Mouse (Mus musculus) bone marrow, adult 2 months (tissue): ENCODE results near the gene Elmsan1. TPM values are rescaled to one million over a fixed set of nuclear protein-coding genes. Genes with fewer than 3 reads are reported as not detected.

ENCODE experiments used
- H3K27ac ChIP-seq: fragments of 200-500 bp; 2 replicates; pipeline ENCODE4 v1.5.1; 2012; ENCODE audit warnings: low read depth, mild to moderate bottlenecking, control low read depth, inconsistent platforms, low read length; ENCODE audit not compliant: control insufficient read depth, poor library complexity, insufficient read depth
- H3K4me1 ChIP-seq: fragments of 200-500 bp; 2 replicates; pipeline ENCODE4 v1.6.1; 2011; ENCODE audit warnings: low read length; ENCODE audit not compliant: control insufficient read depth, insufficient read depth
- H3K4me3 ChIP-seq: fragments of 200-500 bp; replicated peaks from 2 replicates; pipeline ENCODE3; 2011; ENCODE audit warnings: mild to moderate bottlenecking, low read depth, low read length, control low read depth; ENCODE audit not compliant: control insufficient read depth
- CTCF ChIP-seq: fragments of 200-500 bp; IDR thresholded peaks from 2 replicates; pipeline ENCODE4 v1.5.1; 2011; ENCODE audit warnings: low read length, control low read depth; ENCODE audit not compliant: control insufficient read depth, insufficient read depth
- POLR2A ChIP-seq: fragments of 200-500 bp; IDR thresholded peaks from 2 replicates; pipeline ENCODE4 v1.6.1; 2011; ENCODE audit warnings: low read depth, mild to moderate bottlenecking, control low read depth, low read length, borderline replicate concordance; ENCODE audit not compliant: control insufficient read depth
- WGBS: fragments of 180-500 bp; shearing (Covaris S2); methylation state at CpG from one replicate; pipeline ENCODE4 v1.1.7; 2018; 5-methylcytosine and 5-hydroxymethylcytosine counted together
- polyA plus RNA-seq: library from polyadenylated mRNA; stranded (reverse); fragments of >200 nt; gene quantifications from 2 replicates; pipeline ENCODE4 v1.2.4, GENCODE M21; 2011; ENCODE audit warnings: low replicate concordance; ENCODE audit not compliant: missing spikeins, insufficient read depth, insufficient read length

Elmsan1 gene
- polyA plus RNA-seq, 1 experiment, result 20.0 TPM

DNA sequence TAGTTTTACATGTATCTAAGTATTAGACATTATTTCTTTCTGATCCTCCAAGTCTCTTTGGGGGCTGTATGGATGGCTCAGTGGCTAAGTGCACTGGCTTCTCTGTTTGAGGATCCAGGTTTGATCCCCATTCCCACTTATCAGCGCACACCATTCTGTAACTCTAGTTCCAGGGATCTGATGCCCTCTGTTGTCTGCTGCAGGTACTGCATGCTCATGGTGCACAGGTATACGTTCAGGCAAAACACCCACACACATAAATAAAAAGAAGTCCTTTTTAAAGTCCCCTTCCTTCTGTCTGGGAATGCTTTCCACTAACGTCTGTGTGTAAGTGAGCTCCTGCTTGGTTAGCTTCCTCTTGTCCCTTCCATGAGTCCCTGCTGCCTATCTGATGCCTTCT is 86.4 kb downstream of the Elmsan1 start:
- Histone ChIP-seq H3K27ac (no peak overlapping the region), H3K4me3 (no peak overlapping the region), H3K4me1 (peaks cover 1% of the 10 kb centered on the region; the same call in 1 of the 2 replicates)
- WGBS, result 70% methylated on average over 3 of the region's 3 CpGs
- TF ChIP-seq POLR2A (no peak), CTCF (peak; percentile 61)

DNA sequence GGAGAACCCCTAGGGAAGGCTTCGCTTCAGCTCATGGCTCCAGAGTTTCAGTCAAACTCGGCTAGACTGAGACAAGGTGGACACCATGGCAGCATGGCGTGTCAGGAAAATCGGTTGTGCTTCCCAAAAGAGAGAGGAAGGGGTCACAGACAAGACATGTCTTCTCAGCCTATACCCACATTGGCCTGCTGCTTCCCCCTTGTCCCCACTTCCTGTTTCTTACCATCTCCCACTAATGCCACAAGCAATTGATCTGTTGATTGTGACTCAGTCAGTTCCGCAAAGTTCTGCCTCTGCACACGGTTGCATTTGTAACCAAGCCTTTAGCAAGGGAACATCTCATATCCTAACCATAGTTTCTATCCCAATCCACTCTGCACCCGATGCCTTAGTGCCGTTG is 88.8 kb downstream of the Elmsan1 start:
- Histone ChIP-seq H3K4me3 (no peak overlapping the region), H3K4me1 (peaks cover 1% of the 10 kb centered on the region; the same call in 1 of the 2 replicates), H3K27ac (no peak overlapping the region; the same call in 1 of the 2 replicates)
- WGBS, result 52% methylated on average over 8 of the region's 8 CpGs
- TF ChIP-seq CTCF (no peak), POLR2A (no peak)

DNA sequence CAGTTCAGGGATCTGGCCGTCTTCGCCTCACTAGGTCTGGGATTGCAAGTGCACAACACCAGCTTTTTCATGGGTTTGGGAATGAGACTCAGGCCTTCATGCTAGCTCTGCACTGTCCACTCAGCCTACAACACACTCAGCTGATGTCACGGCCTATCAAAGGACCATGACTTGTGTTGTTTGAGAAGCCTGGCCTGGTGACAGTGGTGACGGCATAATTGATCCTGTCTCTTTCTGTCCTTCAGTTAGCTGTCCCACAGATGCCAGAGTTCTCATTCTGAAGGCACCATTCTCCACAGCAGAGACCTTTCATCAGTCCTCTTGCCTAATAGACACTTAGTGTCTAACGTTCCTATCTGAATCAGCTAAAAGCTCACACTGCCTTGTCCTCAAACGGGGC is 90.1 kb downstream of the Elmsan1 start:
- peaks cover 1% of the 10 kb centered on the region; the same call in 1 of the 2 replicates for H3K4me1 ChIP-seq
- TF ChIP-seq POLR2A (no peak), CTCF (no peak)
- 73% methylated on average over 6 of the region's 6 CpGs for WGBS
- no peak overlapping the region for H3K4me3 ChIP-seq
- H3K27ac ChIP-seq, result no peak overlapping the region

DNA sequence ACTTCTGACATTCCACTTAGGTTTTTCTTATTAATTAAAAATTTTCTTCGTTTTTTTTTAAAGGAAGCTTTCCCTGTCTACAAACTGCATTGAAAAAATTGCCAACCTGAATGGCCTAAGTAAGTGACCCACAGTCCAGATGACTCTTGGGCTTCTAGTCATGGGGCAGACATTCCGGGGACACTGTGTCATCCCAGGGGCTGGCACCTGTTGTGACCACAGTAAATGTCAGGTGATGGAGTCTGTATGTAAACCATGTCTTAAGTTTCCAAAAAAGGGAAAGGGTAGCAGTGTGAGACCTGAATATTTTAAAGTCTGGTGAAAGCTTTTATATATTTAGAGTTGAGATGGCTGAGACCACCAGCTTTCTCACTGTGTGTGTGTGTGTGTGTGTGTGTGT is 91.8 kb downstream of the Elmsan1 start:
- 80% methylated on average over 2 of the region's 2 CpGs for WGBS
- no peak overlapping the region for H3K27ac ChIP-seq
- H3K4me3 ChIP-seq, result no peak overlapping the region
- H3K4me1 ChIP-seq, result peaks cover 1% of the 10 kb centered on the region; the same call in 1 of the 2 replicates
- TF ChIP-seq CTCF, result no peak
- TF ChIP-seq POLR2A, result no peak

DNA sequence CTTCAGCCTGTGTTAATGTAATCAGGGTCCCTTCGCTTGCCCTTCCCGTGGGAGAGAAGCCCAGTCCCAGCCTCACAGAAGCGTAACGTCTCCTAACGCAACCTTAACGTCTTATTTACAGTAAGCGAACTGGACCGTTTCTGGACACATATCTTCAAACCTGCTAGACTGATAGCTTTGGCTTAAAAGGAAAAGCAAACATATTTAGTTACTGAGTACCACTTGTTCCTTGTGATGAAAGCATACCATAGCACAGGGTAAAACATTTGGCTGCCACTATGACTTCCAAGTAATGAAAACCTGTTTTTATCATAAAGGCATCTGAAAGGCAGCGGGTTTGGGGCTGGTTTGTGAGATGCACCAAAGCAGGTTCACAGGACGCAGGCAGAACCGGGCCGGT is 92.8 kb downstream of the Elmsan1 start:
- Histone ChIP-seq H3K27ac (no peak overlapping the region), H3K4me3 (no peak overlapping the region), H3K4me1 (peaks cover 1% of the 10 kb centered on the region; the same call in 1 of the 2 replicates)
- WGBS, result 90% methylated on average over 12 of the region's 12 CpGs
- TF ChIP-seq CTCF, result no peak
- no peak for TF ChIP-seq POLR2A

DNA sequence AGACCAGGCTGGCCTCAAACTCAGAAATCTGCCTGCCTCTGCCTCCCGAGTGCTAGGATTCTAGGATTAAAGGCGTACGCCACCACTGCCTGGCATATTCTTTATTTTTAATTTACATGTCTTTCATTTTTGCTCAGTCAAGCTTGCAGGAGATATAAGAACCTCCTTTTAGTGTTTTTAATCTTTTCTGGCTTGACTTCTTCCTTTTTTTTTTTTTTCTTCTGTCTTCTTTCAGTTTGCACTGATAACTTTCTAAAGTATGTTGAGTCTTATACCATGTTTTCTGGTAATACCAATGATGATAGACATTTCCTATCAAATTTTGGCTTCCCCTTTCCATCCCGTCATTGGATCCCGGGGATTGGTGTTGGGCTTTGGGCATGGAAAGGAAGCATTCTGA is 99.1 kb downstream of the Elmsan1 start:
- TF ChIP-seq POLR2A, result no peak
- TF ChIP-seq CTCF, result no peak
- Histone ChIP-seq H3K4me1 (no peaks in the 10 kb centered on the region), H3K27ac (no peak overlapping the region), H3K4me3 (no peak overlapping the region)
- 76% methylated on average over 5 of the region's 5 CpGs for WGBS

DNA sequence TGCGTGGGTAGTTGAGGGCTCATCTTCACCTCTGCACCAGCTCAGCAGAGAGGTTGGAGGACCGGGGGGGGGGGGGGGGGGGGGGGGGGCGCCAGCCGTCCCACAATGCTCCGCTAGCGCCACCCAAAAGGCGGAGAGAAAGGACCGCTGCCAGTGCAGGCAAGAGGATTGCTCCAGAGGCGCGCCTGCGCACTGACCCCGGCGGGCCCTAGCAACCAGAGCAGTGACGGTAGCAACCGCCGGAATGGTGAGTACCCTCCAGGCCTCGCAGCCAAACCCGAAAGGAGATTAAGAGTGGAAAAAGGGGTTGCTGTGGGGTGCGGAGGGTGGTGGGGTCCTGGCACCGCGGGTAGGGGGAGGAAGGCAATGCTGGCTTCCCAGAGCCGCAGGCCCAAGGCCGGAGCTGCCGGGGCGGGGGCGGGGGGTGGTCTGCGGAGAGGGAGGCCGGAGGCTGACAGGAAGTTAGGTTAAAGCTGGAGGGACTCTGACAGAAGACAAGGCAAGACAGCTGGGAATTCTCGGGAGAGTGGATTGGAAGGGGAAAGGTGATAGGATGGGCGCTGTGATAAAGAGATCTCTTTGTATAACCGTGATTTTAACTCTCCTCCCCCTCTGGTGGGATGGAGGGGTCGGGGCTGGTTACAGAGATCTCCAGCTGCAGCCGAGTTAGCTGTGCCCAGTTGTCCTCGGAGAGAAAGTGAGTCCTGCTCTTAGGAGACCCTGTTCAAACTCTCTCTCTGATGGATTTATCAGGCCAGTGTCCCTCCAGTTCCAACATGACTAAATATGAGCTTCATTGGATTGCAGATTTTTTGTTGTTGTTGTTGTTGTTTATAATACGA is 104.3 kb downstream of the Elmsan1 start, which contains the start of gene Dnal1:
TSS of gene Dnal1 (plus strand) at position 214 of the 842 bp plus-strand sequence.
- 3% methylated on average over 34 of the region's 35 CpGs for WGBS
- H3K4me3 ChIP-seq, result peak within 1 kb of the TSS; percentile 66

DNA sequence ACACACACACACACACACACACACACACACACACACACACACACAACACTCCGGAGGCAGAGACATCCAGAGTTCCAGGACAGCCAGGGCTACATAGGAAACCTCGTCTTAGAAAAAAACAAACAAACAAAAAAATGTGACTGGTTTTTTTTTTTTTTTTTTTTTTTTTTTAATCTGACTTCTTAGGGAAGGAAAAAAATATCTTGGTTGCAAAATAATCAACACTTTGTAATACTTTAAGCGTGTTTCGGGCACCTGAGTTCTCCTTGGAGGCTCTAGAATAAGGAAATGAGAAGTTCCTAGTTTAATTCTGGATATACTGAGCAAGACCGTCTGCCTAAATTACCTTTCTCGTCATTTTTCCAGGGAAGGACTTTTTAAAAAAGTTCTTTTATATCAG is 105.0 kb downstream of the Elmsan1 start:
- 23% methylated on average over 6 of the region's 6 CpGs for WGBS
- TF ChIP-seq POLR2A, result no peak
- no peak for TF ChIP-seq CTCF
- H3K4me3 ChIP-seq, result no peak overlapping the region
- H3K27ac ChIP-seq, result no peak overlapping the region
- no peaks in the 10 kb centered on the region for H3K4me1 ChIP-seq

More for the DNA sequence above, 104.3 kb downstream of the Elmsan1 start, which contains the start of gene Dnal1:
- no peak within 1 kb of the TSS for H3K27ac ChIP-seq
- TF ChIP-seq CTCF (no peak), POLR2A (no peak)
- H3K4me1 ChIP-seq, result no peaks in the 10 kb centered on the region

DNA sequence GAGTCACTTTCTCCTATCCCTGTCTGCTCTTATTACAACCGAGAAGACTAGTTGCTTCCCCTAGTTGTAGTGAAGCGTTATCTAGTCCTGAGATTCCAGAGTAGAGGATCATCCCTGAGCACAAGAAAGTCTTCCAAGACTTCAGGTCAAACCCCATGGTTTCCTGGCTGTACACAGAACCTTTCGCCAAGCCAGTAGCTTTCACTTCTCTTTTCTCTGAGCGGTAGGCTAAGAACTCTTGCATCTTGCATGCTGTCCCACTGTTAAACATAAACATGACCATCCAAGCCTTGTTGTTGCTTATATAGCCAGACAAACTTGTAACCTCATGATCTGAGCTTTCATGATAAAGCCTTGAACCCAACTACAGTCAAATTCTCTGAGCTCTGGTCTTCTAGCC is 107.9 kb downstream of the Elmsan1 start:
- WGBS, result 48% methylated on average over 4 of the region's 4 CpGs
- Histone ChIP-seq H3K27ac (no peak overlapping the region), H3K4me1 (no peaks in the 10 kb centered on the region), H3K4me3 (no peak overlapping the region)
- TF ChIP-seq CTCF (no peak), POLR2A (no peak)
